Mouse (Mus musculus) erythroblast, embryonic 14.5 days (primary cell): ENCODE results near the gene Ccr8. TPM values are rescaled to one million over a fixed set of nuclear protein-coding genes. Genes with fewer than 3 reads are reported as not detected.
"Not testable (repeated sequence)": the region's sequence is repeated elsewhere in the genome, so short reads cannot be mapped to it uniquely, and the experiment has no call there.

Experiments
- H3K27me3 ChIP-seq: 2 replicates; pipeline ENCODE4 v1.6.1; 2012; ENCODE audit warnings: inconsistent platforms; ENCODE audit not compliant: control insufficient read depth
- H3K36me3 ChIP-seq: 2 replicates; pipeline ENCODE4 v1.6.1; 2012; ENCODE audit warnings: mild to moderate bottlenecking, inconsistent platforms; ENCODE audit not compliant: control insufficient read depth
- H3K4me1 ChIP-seq: 2 replicates; pipeline ENCODE4 v1.6.1; 2012; ENCODE audit warnings: inconsistent platforms; ENCODE audit not compliant: control insufficient read depth
- H3K4me3 ChIP-seq: replicated peaks from 2 replicates; pipeline ENCODE3; 2012; ENCODE audit warnings: moderate library complexity, mild to moderate bottlenecking, inconsistent platforms
- H3K9me3 ChIP-seq: 2 replicates; pipeline ENCODE4 v1.6.1; 2012; ENCODE audit warnings: low read length, inconsistent platforms, mixed read lengths; ENCODE audit not compliant: control insufficient read depth
- GATA1 ChIP-seq: IDR thresholded peaks from 2 replicates; pipeline ENCODE4 v1.6.1; 2012; ENCODE audit warnings: low read length, inconsistent platforms, mixed read lengths
- TAL1 ChIP-seq: IDR thresholded peaks from 3 replicates; pipeline ENCODE4 v1.6.1; 2012; ENCODE audit warnings: low read length, inconsistent platforms, mixed read lengths
- polyA plus RNA-seq: library from polyadenylated mRNA; stranded (reverse); fragments of >175 nt; gene quantifications from 2 replicates; pipeline ENCODE4 v1.2.3, GENCODE M21; 2012

Ccr8 gene
- polyA plus RNA-seq, 1 experiment: not detected

DNA sequence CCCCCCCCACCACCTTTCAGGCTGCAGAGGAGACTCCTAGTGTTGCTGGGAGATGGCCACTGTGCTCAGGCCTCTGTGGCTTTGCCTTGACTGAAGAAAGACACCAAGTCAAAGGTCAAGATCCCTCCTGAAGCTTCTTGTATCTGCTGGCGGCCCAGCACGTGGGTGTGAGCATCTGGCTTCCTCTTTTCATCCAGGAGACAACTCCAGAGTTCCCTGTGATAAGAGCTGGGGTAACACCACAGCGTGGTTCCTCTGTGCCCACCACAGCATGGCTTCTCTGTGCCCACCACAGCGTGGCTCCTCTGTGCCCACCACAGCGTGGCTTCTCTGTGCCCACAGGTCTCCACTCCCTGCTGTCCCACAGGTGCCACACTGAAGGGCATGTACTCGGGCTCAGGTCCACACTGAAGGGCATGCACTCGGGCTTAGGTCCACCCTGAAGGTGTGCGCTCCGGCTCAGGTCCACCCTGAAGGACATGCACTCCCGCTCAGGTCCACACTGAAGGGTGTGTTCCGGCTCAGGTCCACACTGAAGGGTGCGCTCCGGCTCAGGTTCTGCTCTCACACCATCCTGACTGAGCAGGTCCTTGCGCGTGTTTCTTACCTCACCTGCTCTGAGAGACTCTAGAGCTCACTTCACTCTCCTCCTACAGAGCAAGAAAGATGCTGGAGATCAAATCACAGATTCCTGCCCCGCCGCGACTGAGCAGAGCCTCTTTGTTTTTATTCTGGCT lies 8.6 kb upstream of the Ccr8 start:
- TF ChIP-seq TAL1: no peak
- TF ChIP-seq GATA1: no peak
- Histone ChIP-seq H3K9me3 (no peaks in the 10 kb centered on the region), H3K36me3 (no peaks in the 10 kb centered on the region), H3K4me3 (no peak overlapping the region), H3K4me1 (no peaks in the 10 kb centered on the region), H3K27me3 (no peaks in the 10 kb centered on the region)

DNA sequence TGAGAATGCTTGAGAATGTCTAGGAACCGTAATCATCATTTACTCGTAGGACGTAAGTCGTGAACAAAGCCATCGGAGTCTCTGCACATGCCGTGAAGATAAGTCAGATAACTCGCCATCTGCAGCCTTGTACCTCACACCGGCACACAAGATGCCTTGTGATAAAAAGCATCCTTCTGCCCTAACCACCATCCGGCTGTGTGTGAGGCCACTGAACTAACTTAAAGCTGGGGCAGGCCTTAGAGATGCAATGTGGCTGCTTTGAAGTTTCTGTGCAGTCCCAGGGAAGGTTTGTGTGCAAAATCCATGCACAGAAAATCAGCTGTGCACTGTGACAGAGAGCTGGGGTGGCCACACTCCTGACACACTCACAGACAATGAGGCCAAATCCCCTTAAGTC lies 7.5 kb upstream of the Ccr8 start:
- TF ChIP-seq TAL1 (no peak), GATA1 (no peak)
- no peaks in the 10 kb centered on the region for H3K36me3 ChIP-seq
- no peaks in the 10 kb centered on the region for H3K4me1 ChIP-seq
- no peaks in the 10 kb centered on the region for H3K27me3 ChIP-seq
- no peak overlapping the region for H3K4me3 ChIP-seq
- H3K9me3 ChIP-seq: no peaks in the 10 kb centered on the region

DNA sequence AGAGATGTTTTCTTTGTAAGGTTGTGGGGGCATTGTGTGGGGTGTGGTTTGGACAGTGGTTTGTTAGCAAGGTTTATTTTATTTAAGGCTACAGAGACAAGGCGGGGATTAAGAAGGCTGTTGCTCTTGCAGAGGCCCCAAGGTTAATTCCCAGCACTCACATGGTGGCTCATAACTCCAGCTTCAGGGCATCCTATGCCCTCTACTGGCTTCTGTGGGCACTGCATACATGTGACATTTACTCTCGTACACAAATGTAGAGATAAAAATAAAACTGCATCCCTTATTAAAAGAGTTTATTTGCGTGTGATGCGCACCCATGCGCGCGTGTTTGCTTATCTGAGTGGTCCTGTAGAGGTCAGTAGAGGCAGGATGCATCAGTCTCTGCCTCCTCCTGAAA lies 2.8 kb upstream of the Ccr8 start:
- Histone ChIP-seq H3K4me3 (no peak overlapping the region), H3K36me3 (no peaks in the 10 kb centered on the region), H3K9me3 (no peaks in the 10 kb centered on the region), H3K27me3 (no peaks in the 10 kb centered on the region), H3K4me1 (no peaks in the 10 kb centered on the region)
- TF ChIP-seq TAL1 (no peak), GATA1 (no peak)

DNA sequence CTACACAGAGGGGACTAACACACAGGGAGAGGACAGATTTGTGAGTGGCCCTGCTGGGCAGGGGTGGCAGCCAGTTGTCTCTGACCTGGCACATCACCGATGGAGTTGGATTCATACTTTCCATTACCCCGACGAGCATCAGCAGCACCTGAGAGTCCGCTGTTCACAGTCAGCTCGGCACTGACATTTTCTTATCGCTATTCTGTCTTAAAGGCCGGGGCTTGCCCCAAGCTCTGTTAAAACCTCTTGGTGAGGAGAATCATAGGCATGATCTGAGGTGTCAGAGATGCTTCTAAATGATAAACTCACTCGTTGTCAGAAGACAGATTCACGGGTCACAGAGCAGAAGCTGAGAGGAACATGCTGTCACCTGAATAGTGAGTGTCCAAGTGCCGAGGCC lies 828 bp upstream of the Ccr8 start:
- TF ChIP-seq TAL1 (no peak), GATA1 (no peak)
- Histone ChIP-seq H3K27me3 (no peaks in the 10 kb centered on the region), H3K9me3 (no peaks in the 10 kb centered on the region), H3K4me3 (no peak overlapping the region), H3K4me1 (no peaks in the 10 kb centered on the region), H3K36me3 (no peaks in the 10 kb centered on the region)

DNA sequence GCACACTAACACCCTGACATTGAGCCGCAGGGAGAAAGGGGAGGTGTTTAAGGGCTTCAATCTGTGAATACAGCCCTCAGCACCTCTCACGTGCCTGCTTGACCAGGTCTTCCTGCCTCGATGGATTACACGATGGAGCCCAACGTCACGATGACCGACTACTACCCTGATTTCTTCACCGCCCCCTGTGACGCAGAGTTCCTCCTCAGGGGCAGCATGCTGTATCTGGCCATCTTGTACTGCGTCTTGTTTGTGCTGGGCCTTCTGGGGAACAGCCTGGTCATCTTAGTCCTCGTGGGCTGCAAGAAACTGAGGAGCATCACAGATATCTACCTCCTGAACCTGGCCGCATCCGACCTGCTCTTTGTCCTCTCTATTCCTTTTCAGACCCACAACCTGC lies 1.8 kb downstream of the Ccr8 start:
- Histone ChIP-seq H3K27me3 (no peaks in the 10 kb centered on the region), H3K4me1 (peaks cover 2% of the 10 kb centered on the region; the same call in 1 of the 2 replicates), H3K36me3 (no peaks in the 10 kb centered on the region), H3K4me3 (no peak overlapping the region), H3K9me3 (no peaks in the 10 kb centered on the region)
- TF ChIP-seq GATA1 (no peak), TAL1 (no peak)

DNA sequence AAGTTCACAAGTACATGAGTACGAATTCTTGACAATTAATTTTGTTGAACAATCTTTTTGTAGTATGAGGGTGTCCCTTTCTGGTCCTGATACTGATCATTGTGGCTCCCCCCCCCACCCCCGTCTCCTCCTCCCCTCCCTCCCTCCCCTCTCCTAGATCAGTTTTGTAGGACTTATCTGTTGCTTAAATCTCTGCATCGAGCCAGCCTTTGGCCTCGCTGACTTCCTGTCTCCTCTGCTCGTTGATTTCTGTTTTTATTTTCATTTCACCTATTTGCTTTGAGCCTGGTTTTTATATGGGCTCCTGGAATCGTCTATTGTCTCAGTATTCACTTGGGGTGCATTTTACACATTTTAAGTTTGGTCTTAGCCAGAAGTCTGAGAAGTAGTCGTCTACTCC lies 4.0 kb downstream of the Ccr8 start:
- Histone ChIP-seq H3K36me3 (no peaks in the 10 kb centered on the region), H3K27me3 (no peaks in the 10 kb centered on the region), H3K4me1 (peaks cover 7% of the 10 kb centered on the region; the same call in 1 of the 2 replicates), H3K9me3 (no peaks in the 10 kb centered on the region), H3K4me3 (no peak overlapping the region)
- TF ChIP-seq TAL1 (no peak), GATA1 (no peak)

DNA sequence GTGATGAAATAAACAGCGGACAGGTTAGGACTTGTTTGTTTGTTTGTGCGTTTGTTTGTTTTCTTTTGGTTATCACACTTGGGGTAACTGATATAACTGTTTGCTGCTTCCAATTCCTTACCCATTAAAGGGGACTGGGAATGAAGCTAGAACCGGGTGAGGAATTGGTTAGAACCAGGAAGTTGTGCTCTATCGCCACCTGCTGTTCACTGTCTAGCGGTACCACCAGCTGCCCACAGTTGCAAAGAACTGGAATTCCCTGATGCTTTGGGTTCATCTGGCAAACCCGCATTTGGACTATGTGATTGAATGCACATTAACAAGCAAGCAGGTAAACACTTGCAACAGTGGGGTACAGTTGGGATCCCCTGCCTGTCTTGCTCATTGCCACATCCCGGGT lies 6.8 kb downstream of the Ccr8 start:
- TF ChIP-seq GATA1 (no peak), TAL1 (no peak)
- H3K4me3 ChIP-seq: no peak overlapping the region
- H3K36me3 ChIP-seq: no peaks in the 10 kb centered on the region
- H3K27me3 ChIP-seq: no peaks in the 10 kb centered on the region
- peaks cover 7% of the 10 kb centered on the region; the same call in 1 of the 2 replicates for H3K4me1 ChIP-seq
- H3K9me3 ChIP-seq: peaks cover 11% of the 10 kb centered on the region

DNA sequence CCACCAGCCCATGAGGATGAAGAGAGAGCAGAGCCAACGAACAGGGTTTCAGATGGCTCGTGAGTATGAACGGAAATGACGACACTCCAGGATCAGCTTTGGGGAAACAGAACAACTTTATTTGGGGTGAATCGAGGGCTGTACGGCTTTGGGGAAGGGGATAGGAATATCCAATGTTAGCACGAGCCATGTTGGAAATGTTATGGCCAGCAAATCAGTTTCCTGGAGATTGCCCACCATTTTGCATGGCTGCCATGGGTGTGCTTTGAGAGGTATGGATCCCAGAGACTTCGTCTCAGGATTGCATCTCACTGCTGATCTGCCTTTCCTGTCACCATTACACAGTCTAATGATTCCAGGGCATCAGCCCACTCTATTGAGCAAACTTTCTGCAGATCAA lies 7.4 kb downstream of the Ccr8 start:
- Histone ChIP-seq H3K4me3 (no peak overlapping the region), H3K9me3 (peaks cover 11% of the 10 kb centered on the region), H3K4me1 (peaks cover 7% of the 10 kb centered on the region; the same call in 1 of the 2 replicates), H3K36me3 (no peaks in the 10 kb centered on the region), H3K27me3 (no peaks in the 10 kb centered on the region)
- TF ChIP-seq TAL1 (no peak), GATA1 (no peak)

DNA sequence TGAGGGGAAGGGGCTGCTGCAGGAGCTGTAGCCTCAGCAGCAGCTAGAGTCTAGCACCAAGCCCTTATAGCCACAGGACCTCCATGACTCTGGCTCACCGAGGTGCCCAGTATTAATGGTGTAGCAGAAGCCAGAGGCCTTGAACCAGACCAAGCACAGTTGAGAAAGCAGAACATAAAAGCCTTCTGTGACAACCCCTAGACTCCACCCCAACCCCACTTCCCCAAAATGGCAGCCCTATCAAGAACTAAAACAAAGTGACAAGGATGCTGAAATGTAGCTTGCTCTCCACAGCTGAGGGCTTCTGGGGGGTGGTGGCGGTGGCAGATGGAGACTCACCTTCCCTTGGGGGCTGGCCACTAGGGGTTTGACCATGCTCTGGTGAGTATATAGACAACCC lies 9.3 kb downstream of the Ccr8 start:
- Histone ChIP-seq H3K27me3 (no peaks in the 10 kb centered on the region), H3K36me3 (no peaks in the 10 kb centered on the region), H3K4me1 (peaks cover 7% of the 10 kb centered on the region; the same call in 1 of the 2 replicates), H3K9me3 (peaks cover 11% of the 10 kb centered on the region), H3K4me3 (no peak overlapping the region)
- no peak for TF ChIP-seq TAL1
- TF ChIP-seq GATA1: no peak

DNA sequence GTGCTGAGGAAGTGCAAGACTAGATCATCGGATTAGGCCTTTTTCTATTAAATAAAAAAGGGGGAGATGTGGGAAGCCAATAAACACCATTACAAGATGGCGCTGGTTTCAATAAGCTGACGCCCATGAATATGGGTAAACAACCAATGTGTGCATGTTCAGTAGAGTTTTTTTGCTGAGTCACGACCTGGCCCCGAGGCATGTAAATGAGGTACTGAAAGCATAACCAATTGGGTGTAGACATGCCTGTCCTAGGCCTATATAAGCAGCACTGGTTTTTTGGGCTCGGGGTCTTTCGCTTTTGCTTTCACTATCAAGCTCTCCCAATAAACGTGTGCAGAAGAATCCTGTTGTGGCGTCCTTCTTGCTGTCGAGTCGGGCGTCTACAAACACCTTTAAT lies 17.0 kb downstream of the Ccr8 start:
- Histone ChIP-seq H3K4me1 (peaks cover 41% of the 10 kb centered on the region), H3K36me3 (peaks cover 16% of the 10 kb centered on the region)
- not testable (repeated sequence) for H3K4me3 ChIP-seq, H3K9me3 ChIP-seq, H3K27me3 ChIP-seq
